Mouse (Mus musculus): ENCODE measurements around the gene Dppa3.

Dppa3 gene

DNA sequence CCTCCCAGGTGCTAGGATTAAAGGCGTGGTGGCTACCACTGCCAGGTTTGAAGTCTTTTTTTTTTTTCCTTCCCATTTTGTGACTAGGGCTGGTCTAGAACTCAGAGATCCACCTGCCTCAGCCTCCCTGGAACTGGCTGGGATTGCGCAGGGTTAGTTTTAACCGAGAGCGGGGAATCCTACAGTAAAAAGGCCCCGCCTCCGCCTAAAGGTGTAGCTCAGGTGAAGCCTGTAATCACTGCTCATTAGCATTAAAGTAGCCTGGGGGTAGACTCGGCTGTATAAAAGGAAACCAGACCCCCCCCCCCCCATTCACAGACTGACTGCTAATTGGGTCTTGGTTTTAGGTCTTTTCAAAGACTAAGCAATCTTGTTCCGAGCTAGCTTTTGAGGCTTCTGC lies at the start of gene Dppa3:
Dppa3 (plus strand) TSS at position 301 of the 400 bp plus-strand sequence.
- ATAC-seq (ENCODE audit: insufficient number of reproducible peaks, low FRiP score, low TSS enrichment) = no peak

DNA sequence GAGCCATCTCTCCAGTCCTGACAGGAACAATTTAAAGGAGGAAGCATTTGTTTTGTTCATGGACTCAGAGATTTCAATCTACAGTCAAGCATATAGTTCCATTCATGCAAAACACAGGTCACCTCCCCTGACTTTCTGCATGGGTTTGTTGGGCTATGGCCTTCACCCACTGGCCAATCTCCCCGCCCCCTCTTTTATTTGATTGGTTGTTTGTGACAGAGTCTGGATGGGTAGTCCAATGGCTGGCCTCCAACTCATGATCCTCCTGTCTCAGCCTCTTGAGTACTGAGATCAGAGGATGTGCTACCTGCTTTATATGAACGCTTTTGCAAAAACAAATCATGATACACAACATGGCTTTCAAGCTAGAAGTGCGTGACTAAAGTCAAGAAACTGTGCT lies 49.2 kb upstream of the Dppa3 start:
- no peak for ATAC-seq (ENCODE audit: insufficient number of reproducible peaks, low FRiP score, low TSS enrichment)

DNA sequence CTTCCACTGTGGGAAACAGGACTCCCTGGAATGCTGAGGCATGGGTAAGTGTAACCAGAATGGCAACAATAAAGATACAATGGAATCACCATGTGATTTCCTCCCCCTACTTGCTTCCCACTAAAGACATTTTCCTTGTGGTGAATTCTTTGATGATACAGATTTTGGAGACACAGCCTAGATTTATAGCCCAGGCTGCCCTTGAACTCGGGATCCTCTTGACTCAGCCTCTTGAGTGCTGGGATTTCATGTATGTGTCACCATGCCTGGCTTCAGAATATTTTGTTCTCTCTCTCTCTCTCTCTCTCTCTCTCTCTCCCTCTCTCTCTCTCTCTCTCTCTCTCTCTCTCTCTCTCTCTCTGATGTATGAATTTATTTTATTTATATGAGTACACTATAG lies 47.1 kb upstream of the Dppa3 start:
- ATAC-seq (ENCODE audit: insufficient number of reproducible peaks, low FRiP score, low TSS enrichment) = no peak

DNA sequence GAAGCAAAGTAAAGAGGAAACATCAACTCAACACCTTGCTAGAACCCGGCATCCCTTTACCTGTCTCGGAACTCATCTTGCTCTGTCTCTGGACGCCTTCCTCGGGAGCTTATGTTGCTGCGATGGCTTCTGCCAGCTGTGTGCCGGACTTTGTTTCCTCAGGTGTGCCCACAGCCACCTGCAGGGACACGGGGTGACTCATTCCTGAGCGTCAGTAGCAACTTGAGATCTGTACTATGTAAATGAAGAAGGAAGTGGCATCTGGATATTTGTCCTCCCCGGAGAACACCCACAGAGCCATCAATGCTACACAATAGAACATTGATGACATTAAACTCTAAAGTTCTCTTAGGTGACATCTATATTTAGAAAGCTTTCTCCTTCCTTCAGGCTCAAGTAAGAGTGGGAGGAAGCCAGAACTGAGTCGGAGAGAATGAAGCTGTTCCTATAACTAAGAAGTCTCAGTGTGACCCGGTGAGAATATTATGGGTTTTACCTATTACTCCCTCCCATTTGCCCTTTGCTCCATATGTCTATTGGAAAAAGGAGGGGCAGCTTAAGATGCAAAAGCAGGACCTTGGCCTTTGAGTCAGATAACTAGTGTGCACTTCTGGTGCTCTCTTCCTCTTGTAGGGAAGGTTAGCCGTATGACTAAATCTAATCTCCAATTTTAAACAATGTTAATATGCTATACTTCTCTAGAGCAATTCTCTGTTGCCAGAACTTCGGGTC lies 35.0 kb upstream of the Dppa3 start:
- ATAC-seq (ENCODE audit: insufficient number of reproducible peaks, low FRiP score, low TSS enrichment) = no peak

GRCm38 (mm10) chr6:122592905-122593304 lies 33.3 kb upstream of the Dppa3 start:
- no peak for ATAC-seq (ENCODE audit: insufficient number of reproducible peaks, low FRiP score, low TSS enrichment)

DNA sequence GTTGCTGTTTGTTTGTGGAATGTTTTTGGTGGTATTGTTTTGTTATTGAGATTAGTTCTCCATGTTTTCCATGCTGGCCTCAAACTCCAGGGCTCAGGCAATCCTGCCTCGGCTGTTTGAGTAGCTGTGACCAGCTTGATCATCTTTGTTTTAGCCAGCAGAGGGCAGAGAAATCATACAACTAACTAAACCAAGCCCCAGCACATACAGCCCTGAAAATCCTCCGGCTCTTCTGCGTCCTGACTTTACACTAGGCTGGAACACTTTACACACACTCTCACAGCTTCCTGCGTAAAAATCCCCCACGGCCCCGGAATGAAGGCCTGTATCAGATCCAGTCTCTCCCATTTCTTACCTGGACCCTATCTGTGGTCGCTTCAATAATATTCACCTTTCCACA lies 30.6 kb upstream of the Dppa3 start:
- no peak for ATAC-seq (ENCODE audit: insufficient number of reproducible peaks, low FRiP score, low TSS enrichment)

GRCm38 (mm10) chr6:122596608-122597007 lies 29.6 kb upstream of the Dppa3 start:
- ATAC-seq (ENCODE audit: insufficient number of reproducible peaks, low FRiP score, low TSS enrichment) = no peak

- ATAC-seq (ENCODE audit: insufficient number of reproducible peaks, low FRiP score, low TSS enrichment) = no peak
These were observed 28.2 kb upstream of the Dppa3 start for GRCm38 (mm10) chr6:122598014-122598413.

GRCm38 (mm10) chr6:122598436-122598835 lies 27.8 kb upstream of the Dppa3 start:
- ATAC-seq (ENCODE audit: insufficient number of reproducible peaks, low FRiP score, low TSS enrichment) = no peak

GRCm38 (mm10) chr6:122599054-122599737 lies 27.0 kb upstream of the Dppa3 start:
- ATAC-seq (ENCODE audit: insufficient number of reproducible peaks, low FRiP score, low TSS enrichment) = no peak

- ATAC-seq (ENCODE audit: insufficient number of reproducible peaks, low FRiP score, low TSS enrichment) = no peak
These were observed 26.1 kb upstream of the Dppa3 start for GRCm38 (mm10) chr6:122600066-122600646.

- no peak for ATAC-seq (ENCODE audit: insufficient number of reproducible peaks, low FRiP score, low TSS enrichment)
These were observed 25.2 kb upstream of the Dppa3 start for GRCm38 (mm10) chr6:122601031-122601430.

GRCm38 (mm10) chr6:122601615-122602014 lies 24.6 kb upstream of the Dppa3 start:
- no peak for ATAC-seq (ENCODE audit: insufficient number of reproducible peaks, low FRiP score, low TSS enrichment)

- ATAC-seq (ENCODE audit: insufficient number of reproducible peaks, low FRiP score, low TSS enrichment) = peak; percentile 56; the same call in 1 of the 2 replicates
These were observed 23.8 kb upstream of the Dppa3 start, which contains the start of gene Apobec1 for GRCm38 (mm10) chr6:122602242-122602991. Gene Apobec1 (minus strand): TSS chr6:122602444.

- no peak for ATAC-seq (ENCODE audit: insufficient number of reproducible peaks, low FRiP score, low TSS enrichment)
These were observed 23.3 kb upstream of the Dppa3 start for GRCm38 (mm10) chr6:122602992-122603322.

DNA sequence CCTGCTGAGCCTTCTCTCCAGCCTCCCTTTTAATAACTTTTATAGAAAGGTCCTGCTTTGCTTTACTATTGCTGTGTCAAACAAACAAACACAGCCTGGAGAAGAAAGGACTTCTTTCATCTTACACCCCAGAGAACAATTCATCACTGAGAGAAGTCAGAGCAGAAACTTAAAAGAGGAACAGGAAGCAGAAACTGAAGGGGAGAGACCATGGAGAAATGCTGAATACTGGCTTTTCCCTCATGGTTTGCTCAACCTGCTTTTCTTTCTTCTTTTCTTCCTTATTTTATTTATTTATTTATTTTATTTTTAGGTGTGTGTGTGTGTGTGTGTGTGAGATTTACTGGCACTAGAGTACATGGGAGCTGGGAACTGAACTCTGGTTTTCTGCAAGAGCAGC lies 21.9 kb upstream of the Dppa3 start:
- ATAC-seq (ENCODE audit: insufficient number of reproducible peaks, low FRiP score, low TSS enrichment) = no peak

GRCm38 (mm10) chr6:122605483-122605882 lies 20.7 kb upstream of the Dppa3 start:
- no peak for ATAC-seq (ENCODE audit: insufficient number of reproducible peaks, low FRiP score, low TSS enrichment)

- no peak for ATAC-seq (ENCODE audit: insufficient number of reproducible peaks, low FRiP score, low TSS enrichment)
These were observed 19.5 kb upstream of the Dppa3 start for GRCm38 (mm10) chr6:122606661-122607060.

DNA sequence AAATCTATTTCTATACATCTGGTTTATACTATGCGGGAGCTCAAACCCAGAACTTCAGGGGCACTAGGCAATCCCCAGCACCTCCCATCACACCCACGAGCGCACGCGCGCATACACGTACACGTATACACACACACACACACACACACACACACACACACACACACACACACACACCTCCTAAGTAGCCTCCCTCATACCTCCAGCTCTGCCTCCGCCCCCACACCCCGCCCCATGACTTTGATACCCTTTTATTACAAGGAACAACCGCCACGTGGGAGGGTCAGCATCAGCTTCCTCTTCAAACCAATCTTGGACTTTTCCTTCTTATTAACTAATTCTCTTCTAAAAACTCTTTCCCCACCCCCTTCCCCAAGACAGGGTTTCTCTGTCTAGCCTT lies 18.5 kb upstream of the Dppa3 start:
- ATAC-seq (ENCODE audit: insufficient number of reproducible peaks, low FRiP score, low TSS enrichment) = no peak

- no peak for ATAC-seq (ENCODE audit: insufficient number of reproducible peaks, low FRiP score, low TSS enrichment)
These were observed 17.5 kb upstream of the Dppa3 start for GRCm38 (mm10) chr6:122608434-122609376.

Measured in cerebellum, adult (tissue).